Mouse (Mus musculus) lung, postnatal 0 days (tissue): ENCODE measurements at regions not wholly inside any gene's neighbourhood (a gene's known extent, or its start where the extent isn't known, plus 50 kb on each side); places are given as distances from the start of the nearest gene placed in this dataset.
A peak's percentile ranks its signal among the peaks of the same experiment; 100 is the strongest.

Source experiments
- ATAC-seq: fragments of 200-750 bp; cut with Nextera tagmentation; 2 replicates; pipeline ENCODE4 v1.8.0; 2017; ENCODE audit warnings: moderate library complexity
- DNase-seq: peaks from one replicate; pipeline ENCODE4 v3.0.0-alpha.2; 2016; ENCODE audit warnings: low spot score
- H3K27ac ChIP-seq: fragments of 300-500 bp; sonication (generic); 2 replicates; pipeline ENCODE4 v1.5.1; 2014; ENCODE audit warnings: antibody characterized with exemption, mild to moderate bottlenecking, low read length, mixed read lengths
- H3K27me3 ChIP-seq: fragments of 300-500 bp; sonication (generic); replicated peaks from 2 replicates; pipeline ENCODE4 v1.6.1; 2014; ENCODE audit warnings: low read length, mixed read lengths; ENCODE audit not compliant: insufficient read depth
- H3K36me3 ChIP-seq: fragments of 300-500 bp; sonication (generic); 2 replicates; pipeline ENCODE4 v1.6.1; 2014; ENCODE audit warnings: low read length, mixed read lengths; ENCODE audit not compliant: insufficient read depth
- H3K4me1 ChIP-seq: fragments of 300-500 bp; sonication (generic); 2 replicates; pipeline ENCODE4 v1.6.1; 2014; ENCODE audit warnings: antibody characterized with exemption, low read depth, low read length, mixed read lengths; ENCODE audit not compliant: insufficient read depth
- H3K4me2 ChIP-seq: fragments of 300-500 bp; sonication (generic); replicated peaks from 2 replicates; pipeline ENCODE4 v1.6.1; 2014; ENCODE audit warnings: low read depth, mild to moderate bottlenecking, low read length, moderate library complexity, mixed read lengths
- H3K4me3 ChIP-seq: fragments of 300-500 bp; sonication (generic); 2 replicates; pipeline ENCODE4 v1.5.1; 2014; ENCODE audit warnings: low read depth, low read length
- H3K9ac ChIP-seq: fragments of 300-500 bp; sonication (generic); replicated peaks from 2 replicates; pipeline ENCODE4 v1.6.1; 2014; ENCODE audit warnings: low read depth, mild to moderate bottlenecking
- H3K9me3 ChIP-seq: fragments of 300-500 bp; sonication (generic); 2 replicates; pipeline ENCODE4 v1.6.1; 2016; ENCODE audit warnings: low read length, mixed read lengths
- CTCF ChIP-seq: IDR thresholded peaks from 2 replicates; pipeline ENCODE4 v1.5.1; 2016; ENCODE audit warnings: antibody characterized with exemption, mild to moderate bottlenecking
- EP300 ChIP-seq: IDR thresholded peaks from 2 replicates; pipeline ENCODE4 v1.6.1; 2016; ENCODE audit warnings: antibody characterized with exemption, mild to moderate bottlenecking, control low read depth
- WGBS: fragments of 180-500 bp; shearing (Covaris S2); extraction: QIAGEN DNeasy Blood & Tissue Kit; methylation state at CpG from one replicate; pipeline ENCODE4 v1.1.7; 2014; 5-methylcytosine and 5-hydroxymethylcytosine counted together

GRCm38 (mm10) chr8:53985685-53986084 lies 91.7 kb upstream of the Vegfc start:
- no peak for DNase-seq
- TF ChIP-seq CTCF (no peak), EP300 (no peak)
- no peaks in the 10 kb centered on the region for H3K4me1 ChIP-seq
- H3K9me3 ChIP-seq, result no peaks in the 10 kb centered on the region
- no peak overlapping the region for H3K27ac ChIP-seq
- no peak overlapping the region for H3K4me3 ChIP-seq
- H3K27me3 ChIP-seq, result no peaks in the 10 kb centered on the region
- no peaks in the 10 kb centered on the region for H3K36me3 ChIP-seq
- H3K9ac ChIP-seq, result no peak overlapping the region
- H3K4me2 ChIP-seq, result no peak overlapping the region
- 93% methylated on average over 1 of the region's 1 CpGs for WGBS
- no peak for ATAC-seq

GRCm38 (mm10) chr8:53994208-53994607 lies 83.2 kb upstream of the Vegfc start:
- H3K27ac ChIP-seq, result no peak overlapping the region
- H3K9me3 ChIP-seq, result no peaks in the 10 kb centered on the region
- H3K9ac ChIP-seq, result no peak overlapping the region
- TF ChIP-seq CTCF (no peak), EP300 (no peak)
- DNase-seq, result no peak
- ATAC-seq, result no peak
- H3K27me3 ChIP-seq, result no peaks in the 10 kb centered on the region
- WGBS, result 77% methylated on average over 3 of the region's 3 CpGs
- no peak overlapping the region for H3K4me3 ChIP-seq
- H3K36me3 ChIP-seq, result no peaks in the 10 kb centered on the region
- H3K4me1 ChIP-seq, result no peaks in the 10 kb centered on the region
- H3K4me2 ChIP-seq, result no peak overlapping the region

- no peaks in the 10 kb centered on the region for H3K4me1 ChIP-seq
- no peak for ATAC-seq
- DNase-seq, result peak; percentile 16
- no peaks in the 10 kb centered on the region for H3K36me3 ChIP-seq
- H3K27ac ChIP-seq, result no peak overlapping the region
- H3K9ac ChIP-seq, result no peak overlapping the region
- no peaks in the 10 kb centered on the region for H3K9me3 ChIP-seq
- H3K4me2 ChIP-seq, result no peak overlapping the region
- TF ChIP-seq CTCF, result no peak
- no peak for TF ChIP-seq EP300
- H3K27me3 ChIP-seq, result no peaks in the 10 kb centered on the region
- no peak overlapping the region for H3K4me3 ChIP-seq
- 46% methylated on average over 2 of the region's 2 CpGs for WGBS
These were observed 79.9 kb upstream of the Vegfc start for GRCm38 (mm10) chr8:53997461-53997860.

- TF ChIP-seq CTCF, result no peak
- H3K9me3 ChIP-seq, result no peaks in the 10 kb centered on the region
- H3K4me2 ChIP-seq, result no peak overlapping the region
- H3K36me3 ChIP-seq, result no peaks in the 10 kb centered on the region
- H3K27ac ChIP-seq, result no peak overlapping the region
- DNase-seq (no peak), ATAC-seq (no peak)
- H3K27me3 ChIP-seq, result no peaks in the 10 kb centered on the region
- no peak overlapping the region for H3K9ac ChIP-seq
- H3K4me1 ChIP-seq, result no peaks in the 10 kb centered on the region
- WGBS, result 60% methylated on average over 1 of the region's 1 CpGs
- H3K4me3 ChIP-seq, result no peak overlapping the region
These were observed 74.5 kb upstream of the Vegfc start for GRCm38 (mm10) chr8:54002948-54003347.

- Histone ChIP-seq H3K27ac (no peak overlapping the region), H3K4me3 (no peak overlapping the region), H3K36me3 (no peaks in the 10 kb centered on the region), H3K9me3 (no peaks in the 10 kb centered on the region), H3K27me3 (no peaks in the 10 kb centered on the region), H3K4me2 (no peak overlapping the region), H3K9ac (no peak overlapping the region), H3K4me1 (no peaks in the 10 kb centered on the region)
- no peak for DNase-seq
- 71% methylated on average over 3 of the region's 3 CpGs for WGBS
- TF ChIP-seq EP300, result no peak
- no peak for TF ChIP-seq CTCF
- no peak for ATAC-seq
These were observed 63.3 kb upstream of the Vegfc start for GRCm38 (mm10) chr8:54014096-54014495.

- Histone ChIP-seq H3K4me3 (no peak overlapping the region), H3K4me2 (no peak overlapping the region), H3K27me3 (no peaks in the 10 kb centered on the region), H3K27ac (no peak overlapping the region), H3K9me3 (no peaks in the 10 kb centered on the region), H3K36me3 (no peaks in the 10 kb centered on the region), H3K9ac (no peak overlapping the region), H3K4me1 (no peaks in the 10 kb centered on the region)
- no peak for ATAC-seq
- DNase-seq, result no peak
- WGBS, result 68% methylated on average over 3 of the region's 3 CpGs
- TF ChIP-seq CTCF (no peak), EP300 (no peak)
These were observed 58.8 kb upstream of the Vegfc start for GRCm38 (mm10) chr8:54018535-54019165.
